Mouse (Mus musculus) megakaryocyte, embryonic 14.5 days (primary cell): ENCODE measurements around the gene Gm21954.

Source experiments
- FLI1 ChIP-seq: IDR thresholded peaks from 2 replicates; pipeline ENCODE4 v1.6.1; 2012; ENCODE audit warnings: low read length, inconsistent platforms, mixed read lengths
- GATA1 ChIP-seq: IDR thresholded peaks from 3 replicates; pipeline ENCODE4 v1.6.1; 2012; ENCODE audit warnings: mixed read lengths, low read length, inconsistent platforms, borderline replicate concordance

- TF ChIP-seq GATA1 (no peak), FLI1 (no peak)
Measured at GRCm38 (mm10) chr3:55449148-55449547, 22.9 kb downstream of the Gm21954 start.
